Mouse (Mus musculus): Measurements from ENCODE around the gene Pdss2. TPM values are rescaled to one million over a fixed set of nuclear protein-coding genes. Genes with fewer than 3 reads are reported as not detected.
"Not testable (repeated sequence)": the region's sequence is repeated elsewhere in the genome, so short reads cannot be mapped to it uniquely, and the experiment has no call there.

Gene Pdss2
- polyA plus RNA-seq, 1 experiment, result 13.1 TPM

- Histone ChIP-seq H3K27ac (ENCODE audit: insufficient read depth, low read length) (no peak overlapping the region), H3K4me1 (ENCODE audit: control insufficient read depth, insufficient read depth, low read length) (no peaks in the 10 kb centered on the region), H3K9ac (ENCODE audit: low read depth, poor library complexity, severe bottlenecking) (no peak overlapping the region), H3K9me3 (replicated peaks; ENCODE audit: control insufficient read depth, insufficient read depth, low read length, poor library complexity, severe bottlenecking) (no peaks in the 10 kb centered on the region), H3K4me3 (ENCODE audit: low read depth, low read length) (no peak overlapping the region), H3K36me3 (ENCODE audit: control insufficient read depth, insufficient read depth, low read length, poor library complexity, severe bottlenecking) (no peaks in the 10 kb centered on the region), H3K27me3 (ENCODE audit: control insufficient read depth, insufficient read depth, low read length, poor library complexity, severe bottlenecking) (no peaks in the 10 kb centered on the region)
- TF ChIP-seq POLR2A (IDR thresholded peaks at IDR 0.05; ENCODE audit: insufficient read depth, low read length) (no peak), CTCF (IDR thresholded peaks at IDR 0.05; ENCODE audit: low read depth, low read length) (no peak), EP300 (IDR thresholded peaks at IDR 0.05; ENCODE audit: insufficient read depth, low read depth, low read length) (no peak)
Measured at GRCm38 (mm10) chr10:43406885-43407284, 185.6 kb downstream of the Pdss2 start.

DNA sequence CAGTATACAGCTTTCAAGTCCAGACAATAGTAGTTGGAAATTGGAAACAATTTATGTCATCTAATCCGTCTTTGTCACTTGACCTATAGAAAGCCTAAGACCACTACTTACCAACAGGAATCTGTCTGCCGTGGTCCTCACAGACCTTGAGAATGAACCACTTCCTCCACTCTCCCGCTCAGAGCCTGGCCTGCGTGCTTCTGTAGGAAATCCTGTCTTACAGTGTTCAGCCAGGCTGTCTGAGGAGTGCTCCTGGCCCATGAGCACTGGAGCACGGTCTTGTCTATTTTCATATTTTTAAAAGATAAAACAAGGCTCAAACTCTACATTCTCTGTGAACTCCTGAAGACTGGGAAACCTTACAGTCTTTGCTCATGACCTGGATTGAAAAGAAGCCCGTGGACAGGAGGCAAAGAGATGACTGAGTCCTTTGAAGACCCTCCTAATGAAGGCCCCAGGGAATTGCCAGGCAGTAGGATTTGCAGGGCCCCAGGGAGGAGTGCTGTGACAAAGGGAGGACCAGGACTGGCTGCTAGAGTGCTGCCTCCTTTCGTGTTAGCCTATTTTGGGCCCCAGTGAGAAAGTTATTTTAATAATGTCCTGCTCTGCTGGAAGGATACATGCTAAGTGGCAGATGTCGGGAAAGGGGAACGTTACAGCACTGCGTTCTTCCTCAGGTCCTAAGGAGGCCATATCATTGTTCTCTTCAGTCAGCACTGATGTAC lies 188.4 kb downstream of the Pdss2 start:
- H3K4me1 ChIP-seq (ENCODE audit: control insufficient read depth, insufficient read depth, low read length), result no peaks in the 10 kb centered on the region
- no peaks in the 10 kb centered on the region for H3K9me3 ChIP-seq (replicated peaks; ENCODE audit: control insufficient read depth, insufficient read depth, low read length, poor library complexity, severe bottlenecking)
- no peak overlapping the region for H3K4me3 ChIP-seq (ENCODE audit: low read depth, low read length)
- H3K27me3 ChIP-seq (ENCODE audit: control insufficient read depth, insufficient read depth, low read length, poor library complexity, severe bottlenecking), result no peaks in the 10 kb centered on the region
- no peak overlapping the region for H3K9ac ChIP-seq (ENCODE audit: low read depth, poor library complexity, severe bottlenecking)
- H3K36me3 ChIP-seq (ENCODE audit: control insufficient read depth, insufficient read depth, low read length, poor library complexity, severe bottlenecking), result no peaks in the 10 kb centered on the region
- H3K27ac ChIP-seq (ENCODE audit: insufficient read depth, low read length), result no peak overlapping the region
- TF ChIP-seq POLR2A (IDR thresholded peaks at IDR 0.05; ENCODE audit: insufficient read depth, low read length) (no peak), EP300 (IDR thresholded peaks at IDR 0.05; ENCODE audit: insufficient read depth, low read depth, low read length) (no peak), CTCF (IDR thresholded peaks at IDR 0.05; ENCODE audit: low read depth, low read length) (no peak)

GRCm38 (mm10) chr10:43411164-43411563 lies 189.9 kb downstream of the Pdss2 start:
- H3K9ac ChIP-seq (ENCODE audit: low read depth, poor library complexity, severe bottlenecking); H3K4me1 ChIP-seq (ENCODE audit: control insufficient read depth, insufficient read depth, low read length); H3K27ac ChIP-seq (ENCODE audit: insufficient read depth, low read length); H3K27me3 ChIP-seq (ENCODE audit: control insufficient read depth, insufficient read depth, low read length, poor library complexity, severe bottlenecking); H3K4me3 ChIP-seq (ENCODE audit: low read depth, low read length); H3K36me3 ChIP-seq (ENCODE audit: control insufficient read depth, insufficient read depth, low read length, poor library complexity, severe bottlenecking); H3K9me3 ChIP-seq (replicated peaks; ENCODE audit: control insufficient read depth, insufficient read depth, low read length, poor library complexity, severe bottlenecking): not testable (repeated sequence)

DNA sequence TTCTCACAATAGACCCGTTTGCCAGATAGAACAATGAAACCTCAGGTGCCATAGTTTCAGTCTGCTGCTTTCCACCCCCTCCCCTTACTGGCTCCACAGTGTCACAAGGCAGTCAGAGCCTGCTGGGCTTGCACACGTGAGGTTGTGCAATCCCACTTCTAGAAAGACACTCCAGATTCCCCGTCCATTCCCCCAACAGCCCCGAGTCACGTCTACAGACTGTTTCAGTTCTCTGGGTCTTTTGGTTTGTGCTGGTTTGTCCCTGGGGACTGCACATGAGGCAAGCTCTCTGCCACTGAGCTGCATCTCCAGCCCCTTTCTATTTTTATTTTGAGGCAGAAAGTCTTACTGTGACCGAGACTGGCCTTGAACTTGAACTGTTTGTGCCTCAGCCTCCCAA lies 196.1 kb downstream of the Pdss2 start:
- Histone ChIP-seq H3K4me3 (ENCODE audit: low read depth, low read length) (no peak overlapping the region), H3K4me1 (ENCODE audit: control insufficient read depth, insufficient read depth, low read length) (no peaks in the 10 kb centered on the region), H3K27me3 (ENCODE audit: control insufficient read depth, insufficient read depth, low read length, poor library complexity, severe bottlenecking) (no peaks in the 10 kb centered on the region), H3K27ac (ENCODE audit: insufficient read depth, low read length) (no peak overlapping the region), H3K36me3 (ENCODE audit: control insufficient read depth, insufficient read depth, low read length, poor library complexity, severe bottlenecking) (no peaks in the 10 kb centered on the region), H3K9me3 (replicated peaks; ENCODE audit: control insufficient read depth, insufficient read depth, low read length, poor library complexity, severe bottlenecking) (no peaks in the 10 kb centered on the region), H3K9ac (ENCODE audit: low read depth, poor library complexity, severe bottlenecking) (no peak overlapping the region)
- TF ChIP-seq CTCF (IDR thresholded peaks at IDR 0.05; ENCODE audit: low read depth, low read length) (no peak), EP300 (IDR thresholded peaks at IDR 0.05; ENCODE audit: insufficient read depth, low read depth, low read length) (no peak)

DNA sequence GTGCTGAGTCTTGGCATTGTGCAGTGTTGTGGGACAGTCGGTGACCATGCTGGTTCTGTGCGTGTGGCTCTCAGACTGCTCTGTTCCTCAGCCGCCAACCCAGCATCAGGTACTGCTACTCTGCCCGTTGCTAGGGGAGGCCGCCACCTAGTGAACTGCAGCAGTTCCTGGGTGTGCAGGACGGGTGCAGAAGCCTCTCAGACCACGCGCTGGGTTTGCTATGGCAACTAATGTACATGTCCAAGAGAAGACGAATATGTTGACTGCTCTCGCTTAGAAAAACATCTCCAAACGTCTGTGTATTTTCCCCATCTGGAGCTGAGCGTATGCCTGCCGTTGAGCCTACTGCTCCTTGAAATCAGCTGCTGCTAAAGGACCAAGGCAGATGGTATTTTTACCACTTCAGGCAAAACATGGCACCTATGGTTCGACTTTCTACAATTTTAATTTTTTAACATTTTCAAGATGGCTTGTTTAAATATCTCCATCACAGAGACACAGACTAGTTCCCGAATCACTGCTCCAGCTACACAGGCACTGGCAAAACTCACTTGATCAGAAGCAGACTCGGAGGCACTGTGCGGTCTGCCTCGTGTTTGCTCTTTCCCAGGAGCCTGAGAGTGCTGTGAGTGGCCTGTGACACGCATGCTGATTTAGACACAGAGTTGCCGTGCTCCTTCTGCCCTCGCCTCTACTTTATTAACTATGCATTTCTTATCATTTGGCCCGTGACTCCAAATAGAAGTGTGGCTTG lies 199.6 kb downstream of the Pdss2 start:
- Histone ChIP-seq H3K9ac (ENCODE audit: low read depth, poor library complexity, severe bottlenecking) (no peak overlapping the region), H3K36me3 (ENCODE audit: control insufficient read depth, insufficient read depth, low read length, poor library complexity, severe bottlenecking) (no peaks in the 10 kb centered on the region), H3K4me1 (ENCODE audit: control insufficient read depth, insufficient read depth, low read length) (no peaks in the 10 kb centered on the region), H3K27me3 (ENCODE audit: control insufficient read depth, insufficient read depth, low read length, poor library complexity, severe bottlenecking) (no peaks in the 10 kb centered on the region), H3K4me3 (ENCODE audit: low read depth, low read length) (no peak overlapping the region), H3K9me3 (replicated peaks; ENCODE audit: control insufficient read depth, insufficient read depth, low read length, poor library complexity, severe bottlenecking) (no peaks in the 10 kb centered on the region), H3K27ac (ENCODE audit: insufficient read depth, low read length) (no peak overlapping the region)
- TF ChIP-seq CTCF (IDR thresholded peaks at IDR 0.05; ENCODE audit: low read depth, low read length) (peak; percentile 53), EP300 (IDR thresholded peaks at IDR 0.05; ENCODE audit: insufficient read depth, low read depth, low read length) (no peak), POLR2A (IDR thresholded peaks at IDR 0.05; ENCODE audit: insufficient read depth, low read length) (no peak)

- Histone ChIP-seq H3K9me3 (replicated peaks; ENCODE audit: control insufficient read depth, insufficient read depth, low read length, poor library complexity, severe bottlenecking) (no peaks in the 10 kb centered on the region), H3K9ac (ENCODE audit: low read depth, poor library complexity, severe bottlenecking) (no peak overlapping the region), H3K36me3 (ENCODE audit: control insufficient read depth, insufficient read depth, low read length, poor library complexity, severe bottlenecking) (no peaks in the 10 kb centered on the region), H3K4me1 (ENCODE audit: control insufficient read depth, insufficient read depth, low read length) (no peaks in the 10 kb centered on the region), H3K27ac (ENCODE audit: insufficient read depth, low read length) (no peak overlapping the region), H3K27me3 (ENCODE audit: control insufficient read depth, insufficient read depth, low read length, poor library complexity, severe bottlenecking) (no peaks in the 10 kb centered on the region), H3K4me3 (ENCODE audit: low read depth, low read length) (no peak overlapping the region)
- no peak for TF ChIP-seq POLR2A (IDR thresholded peaks at IDR 0.05; ENCODE audit: insufficient read depth, low read length)
- no peak for TF ChIP-seq CTCF (IDR thresholded peaks at IDR 0.05; ENCODE audit: low read depth, low read length)
- TF ChIP-seq EP300 (IDR thresholded peaks at IDR 0.05; ENCODE audit: insufficient read depth, low read depth, low read length), result no peak
Measured at GRCm38 (mm10) chr10:43422061-43422770, 200.9 kb downstream of the Pdss2 start.
